Mouse (Mus musculus) 416B (cell line): ENCODE results near the gene Ccr1l1.
A peak's percentile ranks its signal among the peaks of the same experiment; 100 is the strongest.

Experiments used
- DNase-seq: peaks from one replicate; pipeline ENCODE4 v3.0.0; 2011; ENCODE audit warnings: low read depth

The Ccr1l1 gene

DNA sequence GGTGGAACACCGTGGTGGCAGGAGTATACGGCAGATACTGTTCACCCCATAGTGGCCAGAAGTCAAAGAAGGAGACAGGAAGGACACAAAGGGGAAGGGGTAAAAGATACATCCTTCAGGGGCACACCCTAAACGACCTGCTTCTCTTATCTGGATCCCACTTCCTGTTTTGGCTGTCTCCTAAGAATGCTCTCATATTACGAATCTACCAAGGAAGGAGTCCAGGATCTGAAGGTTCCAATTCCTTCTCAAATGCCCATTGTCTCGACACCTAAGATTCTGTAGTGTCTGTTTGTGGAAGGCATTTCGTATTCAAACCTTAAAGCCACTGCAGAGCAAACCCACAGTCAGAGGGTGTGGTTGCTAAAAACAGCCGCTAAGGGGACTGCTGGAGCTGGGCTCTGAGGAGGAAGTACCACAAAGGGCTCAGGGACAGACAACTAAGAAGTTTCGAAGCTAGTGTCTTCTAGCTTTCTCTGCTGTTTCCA lies 49.4 kb downstream of the Ccr1l1 start:
- peak; percentile 99 for DNase-seq

- peak; percentile 93 for DNase-seq
Observed at GRCm38 (mm10) chr9:123928118-123928758, 50.0 kb downstream of the Ccr1l1 start.

DNA sequence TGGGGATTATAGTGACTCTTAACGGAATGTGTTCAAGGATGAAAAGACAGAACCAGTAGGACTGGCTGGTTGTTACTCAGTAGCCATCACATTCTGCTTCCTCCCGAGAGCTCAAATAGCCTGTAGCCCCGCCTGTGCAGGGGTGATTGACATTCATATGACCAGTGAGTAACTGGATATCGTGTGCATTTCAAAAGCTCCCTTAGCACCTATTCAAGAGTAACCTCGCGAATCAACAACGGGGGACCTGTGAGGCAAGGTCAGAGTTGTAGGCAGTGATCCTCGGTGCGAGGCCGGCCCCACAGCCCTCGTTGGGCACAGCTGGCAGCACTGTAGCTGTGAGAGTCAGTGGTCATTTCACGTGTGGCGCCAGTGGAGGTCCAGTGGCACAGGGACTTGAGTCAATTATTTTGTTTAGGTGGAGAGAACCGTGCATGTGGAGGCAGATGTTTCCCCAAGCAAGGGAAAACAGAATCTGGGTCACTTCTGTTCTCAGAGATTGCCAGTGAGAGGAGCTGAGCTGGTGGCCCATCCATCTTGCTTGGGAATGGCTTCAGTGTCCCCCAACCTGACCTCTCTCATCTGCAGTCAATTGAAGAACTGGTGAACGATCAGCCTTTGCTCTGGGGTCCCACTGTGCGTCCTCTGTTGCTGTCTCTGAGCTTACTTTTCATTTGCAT lies 50.8 kb downstream of the Ccr1l1 start:
- DNase-seq = peak; percentile 70
